Mouse (Mus musculus) spleen, adult 18-20 months (tissue): ENCODE measurements at regions not wholly inside any gene's neighbourhood (a gene's known extent, or its start where the extent isn't known, plus 50 kb on each side); places are given as distances from the start of the nearest gene placed in this dataset.

Source experiments
- DNase-seq, 2 experiments: peaks; one replicate each; pipeline ENCODE4 v3.0.0; 2022; ENCODE audit warnings: mixed read lengths in 2 of 2

DNA sequence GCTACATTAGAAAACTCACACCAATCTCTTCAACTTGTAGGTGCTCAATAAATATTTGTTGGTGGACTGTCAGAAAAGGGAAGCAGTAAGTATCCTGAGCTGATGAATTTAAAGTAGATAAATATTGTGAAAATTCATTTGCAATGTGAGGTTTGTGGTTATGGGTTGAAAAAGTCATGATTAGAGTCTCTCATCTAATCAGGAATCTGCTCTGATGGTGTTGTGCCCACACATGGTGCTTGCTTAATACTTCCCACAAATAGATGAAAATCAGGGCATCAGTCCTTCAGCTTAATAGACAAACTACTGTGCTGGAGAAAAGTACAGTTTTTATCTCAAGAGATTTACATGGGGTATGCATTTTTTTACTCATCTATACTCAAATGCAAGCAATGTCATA lies 59.9 kb downstream of the S1pr1 start:
- DNase-seq = no peak

DNA sequence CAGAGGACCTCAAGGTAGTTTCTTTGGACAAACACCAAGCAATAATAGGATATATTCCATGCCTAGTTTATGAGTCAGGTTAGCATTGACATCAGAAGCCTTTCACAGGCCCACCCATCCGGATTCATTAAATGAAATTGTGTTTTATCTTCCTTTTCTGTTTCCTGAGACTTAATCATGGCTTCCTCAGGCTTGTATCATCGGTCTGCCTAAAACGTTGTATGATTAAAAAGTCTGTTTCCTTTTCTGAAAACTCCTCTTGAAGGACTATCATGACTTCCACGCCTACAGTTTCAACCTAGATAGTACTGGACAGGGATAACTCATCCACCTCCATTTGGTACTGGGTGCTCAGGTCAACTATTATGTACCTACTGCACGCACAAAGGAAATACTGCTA lies 62.6 kb downstream of the S1pr1 start:
- DNase-seq = no peak

DNA sequence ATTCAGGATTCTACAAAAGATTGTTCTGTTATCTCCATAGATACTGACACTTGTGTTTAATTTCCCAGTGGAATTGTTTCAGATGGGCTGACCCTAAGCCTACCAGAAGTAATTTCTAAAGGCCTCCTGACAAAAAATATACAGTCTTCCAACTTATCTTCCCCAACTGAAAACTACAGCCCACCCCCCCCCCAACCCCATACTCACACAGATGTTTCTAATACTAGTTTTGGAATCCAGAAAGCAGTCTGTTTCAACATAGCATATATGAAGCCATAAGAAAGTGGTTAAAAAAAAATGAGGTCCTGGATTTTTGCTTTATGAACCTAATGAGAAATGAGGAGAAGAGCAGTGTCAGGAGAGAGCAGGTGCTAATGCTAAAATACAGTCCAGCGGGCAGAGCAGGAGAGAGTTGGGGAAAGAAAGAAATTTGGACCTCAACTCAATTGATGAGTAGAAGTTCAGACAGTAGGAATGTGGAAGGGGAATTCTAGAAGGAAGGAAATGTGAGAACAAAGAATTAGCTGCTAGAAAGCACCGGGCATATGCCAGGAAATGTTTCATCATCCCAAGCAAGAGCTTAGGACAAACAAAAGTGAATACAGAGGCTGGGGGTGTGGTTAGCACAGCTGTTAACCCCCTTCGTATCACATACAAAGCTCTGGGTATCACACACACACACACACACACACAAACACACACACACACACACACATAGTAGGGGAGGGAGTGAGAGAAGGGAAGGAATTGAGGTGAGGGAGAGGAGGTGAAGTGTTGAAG lies 65.3 kb downstream of the S1pr1 start:
- DNase-seq = no peak

DNA sequence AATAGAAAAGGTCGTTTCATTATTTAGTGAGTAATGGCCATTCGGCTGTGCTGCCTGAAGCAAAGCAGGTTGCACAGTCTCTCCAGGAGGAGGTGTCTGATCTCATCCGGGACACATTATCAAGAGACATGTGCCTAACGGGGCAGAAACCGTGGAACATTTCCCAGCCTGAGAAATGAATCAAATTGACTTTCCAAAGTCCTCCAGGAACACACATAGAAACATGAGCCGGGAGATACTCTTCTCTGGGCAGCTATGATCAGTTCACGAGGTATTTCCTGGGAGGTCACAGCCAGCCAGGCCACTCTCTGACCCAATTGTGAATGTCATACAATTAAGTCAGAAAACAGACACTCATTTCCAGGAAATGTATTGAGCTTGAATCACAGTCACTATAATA lies 67.9 kb downstream of the S1pr1 start:
- DNase-seq = no peak

DNA sequence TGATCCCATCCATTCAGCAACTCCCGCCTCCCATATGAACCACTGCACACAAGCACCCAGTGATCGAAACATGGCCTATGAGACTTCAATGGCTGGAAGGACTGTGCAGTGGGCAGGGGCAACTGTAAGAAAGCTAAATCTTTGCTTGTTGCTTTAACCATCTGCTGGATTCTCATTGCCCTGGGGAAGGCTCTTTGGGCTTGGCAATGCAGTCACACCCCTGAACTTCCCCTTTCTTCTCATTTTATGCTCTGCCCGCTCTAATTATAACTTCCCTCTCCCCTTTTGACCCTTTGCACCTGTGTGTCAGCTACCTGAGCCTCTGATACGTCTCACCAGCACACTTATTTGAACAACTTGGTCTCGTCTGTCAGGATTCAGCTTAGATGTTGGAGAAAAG lies 70.6 kb downstream of the S1pr1 start:
- DNase-seq = peak; percentile 38 to 40

- peak; percentile 68 to 75 for DNase-seq
Measured at GRCm38 (mm10) chr3:115642846-115643260, 72.0 kb downstream of the S1pr1 start.

DNA sequence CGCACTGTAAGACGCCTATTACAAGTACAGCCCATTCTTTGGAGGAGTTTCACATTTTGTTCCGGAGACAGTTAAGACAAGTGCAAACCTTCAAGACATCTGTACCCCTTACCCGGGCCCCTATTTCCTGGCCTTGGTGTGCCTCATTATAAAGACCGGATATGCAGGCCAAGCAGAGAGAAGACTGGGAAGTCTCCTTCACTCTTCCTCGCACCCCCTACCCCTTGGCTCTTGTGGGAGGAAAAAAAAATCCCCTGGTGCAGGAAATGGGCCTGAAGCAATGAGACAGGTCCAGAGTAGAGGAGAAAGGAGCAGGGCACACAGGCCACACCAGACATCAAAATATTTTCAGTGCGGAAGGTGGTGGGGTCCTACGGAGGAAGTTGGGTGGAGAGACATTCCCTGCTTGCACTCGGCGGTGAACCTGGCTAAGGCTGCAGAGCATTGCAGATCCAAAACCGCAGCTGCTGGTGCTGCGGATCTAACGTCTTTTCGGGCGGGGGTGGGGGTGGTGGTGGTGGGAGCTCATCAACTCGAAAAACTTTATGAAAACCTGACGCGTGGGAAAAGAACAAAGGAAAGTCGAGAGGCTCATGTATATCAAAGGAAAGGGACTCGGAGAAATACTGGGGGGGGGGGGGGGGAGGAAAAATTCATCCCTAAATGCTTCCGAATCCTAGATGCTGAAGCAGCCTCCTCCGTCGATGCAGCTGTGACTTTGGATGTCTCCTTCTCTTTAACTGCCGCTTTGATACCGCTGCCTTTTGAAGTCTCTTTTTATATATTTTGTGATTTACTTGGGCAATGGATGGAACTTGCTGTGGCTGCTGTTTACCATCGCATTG lies 72.6 kb downstream of the S1pr1 start:
- peak in 1 of 2 experiments; percentile 24 for DNase-seq

- no peak for DNase-seq
Measured at GRCm38 (mm10) chr3:115641411-115641810, 73.5 kb downstream of the S1pr1 start.

DNA sequence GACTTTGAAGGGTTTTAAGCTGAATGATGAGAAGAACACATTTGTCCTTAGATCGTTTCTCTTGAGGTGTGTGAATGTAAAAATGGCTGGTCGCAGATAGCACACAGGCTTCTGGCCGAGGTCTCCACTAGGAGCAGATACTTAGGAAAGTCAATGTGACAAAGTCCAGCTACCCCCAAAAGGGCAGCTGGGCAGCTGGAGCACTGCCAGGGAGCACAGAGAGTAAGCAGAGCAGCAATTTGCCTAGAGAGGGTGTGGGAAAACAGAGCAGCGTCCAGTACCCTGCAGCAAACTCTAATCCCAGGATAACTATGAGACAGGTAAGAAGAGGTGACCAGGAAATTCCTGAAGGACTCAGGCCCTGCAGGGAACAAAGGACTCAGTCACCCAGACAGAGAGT lies 79.4 kb downstream of the S1pr1 start:
- DNase-seq = no peak

- no peak for DNase-seq
Measured at GRCm38 (mm10) chr3:115635081-115635480, 79.8 kb downstream of the S1pr1 start.

GRCm38 (mm10) chr3:115632417-115632743 lies 82.5 kb downstream of the S1pr1 start:
- DNase-seq = no peak

DNA sequence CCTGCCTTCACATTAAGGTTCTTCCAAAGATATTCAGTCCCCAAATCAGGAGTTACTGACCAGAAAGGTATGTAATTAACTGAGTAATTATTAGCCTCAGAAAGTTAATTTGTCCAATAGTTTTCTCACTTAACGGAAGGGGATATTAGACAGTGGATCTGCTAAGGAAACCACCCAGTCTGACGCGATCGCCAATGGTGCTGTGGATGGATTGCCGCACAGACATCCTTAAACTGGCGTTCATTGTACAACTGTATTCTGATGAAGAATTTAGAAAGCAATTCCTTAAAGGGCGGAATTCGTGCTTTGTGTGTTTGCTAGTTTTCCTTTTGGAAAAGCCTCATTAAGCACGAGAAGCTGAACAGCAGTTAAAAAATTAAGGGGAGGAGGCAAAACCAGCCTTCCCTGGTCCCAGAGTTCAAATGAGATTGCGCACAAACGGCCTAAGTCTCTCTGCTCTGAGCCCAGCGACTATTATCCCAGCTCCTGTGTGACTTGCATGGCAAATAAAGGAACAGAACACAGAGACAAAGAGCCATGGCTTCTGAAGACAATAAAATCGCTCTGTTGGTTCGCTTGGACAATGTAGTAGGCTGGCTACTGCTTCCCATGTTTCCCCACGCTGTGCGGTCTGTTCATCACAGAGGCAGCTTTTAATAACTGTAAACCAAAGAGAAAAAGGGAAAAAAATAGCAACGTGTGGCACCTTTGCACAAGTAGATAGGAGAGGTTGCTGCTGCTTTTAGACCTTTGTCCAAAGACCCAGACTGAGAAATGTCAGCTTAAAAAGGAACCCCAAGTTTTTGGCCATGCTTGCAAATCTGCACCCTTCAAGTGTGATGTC lies 83.1 kb downstream of the S1pr1 start:
- DNase-seq = no peak

GRCm38 (mm10) chr3:115622920-115623319 lies 92.0 kb downstream of the S1pr1 start:
- no peak for DNase-seq

DNA sequence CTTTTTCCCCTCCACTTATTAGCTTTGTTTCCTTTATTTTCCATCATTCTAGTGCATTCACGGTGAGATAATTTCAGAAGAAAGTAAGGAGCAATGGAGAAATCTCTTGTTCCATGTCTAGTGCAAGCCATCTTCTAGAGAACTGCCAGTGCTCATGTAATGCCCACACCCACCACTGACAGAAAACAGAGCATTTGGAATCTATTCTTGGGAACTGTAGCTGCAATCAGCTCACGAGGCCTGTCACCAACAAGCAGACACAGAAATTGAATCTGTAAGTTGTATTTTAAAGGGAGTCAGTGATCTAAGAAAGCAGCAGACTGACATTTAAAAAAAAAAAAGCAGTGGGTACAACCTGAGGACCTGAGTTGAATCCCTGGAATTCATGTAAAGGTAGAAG lies 92.6 kb downstream of the S1pr1 start:
- DNase-seq = no peak

- DNase-seq = no peak
Measured at GRCm38 (mm10) chr3:115619970-115620369, 94.9 kb downstream of the S1pr1 start.

DNA sequence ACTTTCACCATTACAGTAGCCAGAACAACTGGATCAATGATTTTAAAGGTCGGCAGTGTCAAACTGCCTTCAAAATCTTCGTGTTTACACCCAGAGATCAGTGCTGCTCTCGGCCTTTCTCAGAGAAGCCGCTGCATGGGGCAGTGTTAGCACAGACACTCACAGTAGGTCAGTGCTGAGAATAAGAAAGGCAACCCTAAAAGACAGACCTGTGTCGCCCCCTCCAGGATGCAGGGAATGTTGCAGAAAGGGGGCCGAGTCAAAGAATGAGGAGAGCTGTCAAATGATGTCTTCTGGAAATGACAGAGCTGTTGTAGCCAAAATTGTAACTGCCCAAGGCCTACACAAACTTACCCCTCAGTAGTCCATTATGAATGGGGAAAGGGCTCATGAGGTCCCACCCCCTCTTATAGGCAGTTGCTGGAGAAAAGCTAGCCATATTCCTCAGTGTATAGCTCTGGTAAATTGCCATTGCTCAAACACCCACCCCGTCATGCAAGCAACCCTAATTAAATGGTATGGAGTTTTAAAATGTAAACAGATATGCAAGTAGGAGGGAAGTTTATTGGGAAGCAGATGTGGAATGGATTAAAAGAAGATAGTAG lies 98.8 kb downstream of the S1pr1 start:
- DNase-seq = peak; percentile 25 to 64

DNA sequence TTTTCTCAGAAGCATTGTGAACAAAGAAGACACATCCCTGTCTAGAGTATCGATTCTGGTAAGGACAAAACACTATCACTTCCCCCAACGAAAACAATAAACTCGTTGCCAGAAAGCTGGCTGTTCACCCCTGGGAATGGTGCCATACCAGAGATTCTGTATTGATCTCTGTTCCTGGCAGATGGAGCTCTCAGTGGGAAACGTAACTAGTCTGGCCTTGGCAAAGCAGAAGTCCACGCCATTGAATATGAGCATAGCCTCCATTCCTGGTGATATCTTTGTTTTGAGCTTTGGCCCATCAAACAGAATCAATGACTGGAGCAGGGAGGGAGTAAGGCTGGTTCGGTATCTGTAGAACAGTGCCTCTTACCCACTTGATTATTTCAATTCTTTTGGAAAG lies 102.0 kb downstream of the S1pr1 start:
- DNase-seq = no peak

DNA sequence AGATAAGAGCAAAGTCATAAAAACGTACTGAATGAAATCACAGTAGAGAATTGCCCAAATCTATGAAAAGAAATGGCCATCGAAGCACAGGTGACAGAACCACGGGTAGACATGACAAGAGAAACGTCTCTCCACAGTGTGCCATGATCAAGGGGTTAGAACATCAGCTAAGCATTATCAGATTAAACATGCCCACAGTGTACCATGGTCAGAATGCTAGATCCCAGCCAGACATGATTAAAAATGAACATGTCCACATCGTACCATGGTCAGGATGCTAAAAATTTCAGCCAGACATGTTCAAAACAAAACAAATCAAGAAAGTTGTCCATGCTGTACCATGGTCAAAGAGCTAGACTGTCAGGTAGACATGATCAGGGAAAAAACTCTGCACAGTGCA lies 106.8 kb downstream of the S1pr1 start:
- no peak for DNase-seq

GRCm38 (mm10) chr3:115604734-115605279 lies 110.1 kb downstream of the S1pr1 start:
- DNase-seq = no peak

DNA sequence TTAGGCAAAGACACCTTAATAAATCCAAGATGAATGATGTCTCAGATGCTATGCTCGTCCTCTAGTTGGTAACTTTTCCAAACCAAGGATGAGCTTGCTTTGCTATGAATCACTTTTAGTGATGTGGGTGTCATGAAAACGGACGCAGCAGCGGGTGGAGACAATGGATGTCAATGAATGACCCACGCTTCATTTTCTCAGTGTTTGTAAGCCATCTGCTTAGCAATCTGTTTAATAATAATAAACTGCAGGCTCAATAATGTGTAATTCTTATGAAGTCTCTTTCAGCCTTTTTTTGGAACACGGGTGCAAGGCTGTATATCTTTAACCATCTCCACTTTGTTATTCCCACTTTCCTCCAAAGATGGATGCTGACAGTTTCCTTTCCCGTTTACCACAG lies 110.6 kb downstream of the S1pr1 start:
- DNase-seq = no peak

GRCm38 (mm10) chr3:115603803-115604202 lies 111.1 kb downstream of the S1pr1 start:
- no peak for DNase-seq

GRCm38 (mm10) chr3:115599281-115599680 lies 115.6 kb downstream of the S1pr1 start:
- DNase-seq = no peak

- peak; percentile 64 to 86 for DNase-seq
Measured at GRCm38 (mm10) chr3:115596523-115596922, 118.3 kb downstream of the S1pr1 start.
